Mouse (Mus musculus) hindbrain, embryonic 14.5 days (tissue): Measurements from ENCODE around the gene Enah. TPM values are rescaled to one million over a fixed set of nuclear protein-coding genes. Genes with fewer than 3 reads are reported as not detected.

Source experiments
- ATAC-seq: fragments of 200-750 bp; cut with Nextera tagmentation; 2 replicates; pipeline ENCODE4 v1.8.0; 2017; ENCODE audit warnings: moderate number of reproducible peaks, mild to moderate bottlenecking, moderate TSS enrichment, moderate library complexity; ENCODE audit not compliant: low FRiP score
- DNase-seq: peaks from one replicate; pipeline ENCODE4 v3.0.0-alpha.2; 2015; ENCODE audit warnings: low spot score
- H3K27ac ChIP-seq: fragments of 300-500 bp; sonication (generic); 2 replicates; pipeline ENCODE4 v1.5.1; 2014; ENCODE audit warnings: mild to moderate bottlenecking, moderate library complexity
- H3K27me3 ChIP-seq: fragments of 300-500 bp; sonication (generic); 2 replicates; pipeline ENCODE4 v1.6.1; 2014; ENCODE audit warnings: mild to moderate bottlenecking, low read length, mixed read lengths; ENCODE audit not compliant: control insufficient read depth, insufficient read depth
- H3K36me3 ChIP-seq: fragments of 300-500 bp; sonication (generic); replicated peaks from 2 replicates; pipeline ENCODE4 v1.6.1; 2014; ENCODE audit not compliant: control insufficient read depth, insufficient read depth
- H3K4me1 ChIP-seq: fragments of 300-500 bp; sonication (generic); replicated peaks from 2 replicates; pipeline ENCODE4 v1.6.1; 2014; ENCODE audit warnings: antibody characterized with exemption, low read length, mixed read lengths; ENCODE audit not compliant: control insufficient read depth, insufficient read depth
- H3K4me2 ChIP-seq: fragments of 300-500 bp; sonication (generic); replicated peaks from 2 replicates; pipeline ENCODE4 v1.6.1; 2014; ENCODE audit warnings: mild to moderate bottlenecking, moderate library complexity
- H3K4me3 ChIP-seq: fragments of 300-500 bp; sonication (generic); replicated peaks from 2 replicates; pipeline ENCODE4 v1.5.1; 2014; ENCODE audit warnings: mild to moderate bottlenecking, low read length
- H3K9ac ChIP-seq: fragments of 300-500 bp; sonication (generic); 2 replicates; pipeline ENCODE4 v1.6.1; 2014
- H3K9me3 ChIP-seq: fragments of 300-500 bp; sonication (generic); 2 replicates; pipeline ENCODE4 v1.6.1; 2016; ENCODE audit warnings: low read length; ENCODE audit not compliant: control insufficient read depth
- WGBS: fragments of 180-500 bp; shearing (Covaris S2); extraction: QIAGEN DNeasy Blood & Tissue Kit; methylation state at CpG from one replicate; pipeline ENCODE4 v1.1.7; 2014; 5-methylcytosine and 5-hydroxymethylcytosine counted together
- polyA plus RNA-seq: library from polyadenylated mRNA; unstranded; fragments of >200 nt; fragmentation: Nextera tagmentation; extraction: Ambion mirVana; gene quantifications from 2 replicates; pipeline ENCODE4 v1.2.1, GENCODE M21; 2014

Gene Enah
- polyA plus RNA-seq, 1 experiment from 2014 or later, result 37.7 TPM

- Histone ChIP-seq H3K4me2 (no peak overlapping the region), H3K4me1 (no peaks in the 10 kb centered on the region), H3K4me3 (no peak overlapping the region), H3K27ac (no peak overlapping the region), H3K36me3 (no peaks in the 10 kb centered on the region), H3K9me3 (no peaks in the 10 kb centered on the region), H3K27me3 (no peaks in the 10 kb centered on the region), H3K9ac (no peak overlapping the region)
- no peak for ATAC-seq
- WGBS, result 42% methylated on average over 16 of the region's 16 CpGs
- no peak for DNase-seq
These were observed 157.0 kb downstream of the Enah start for GRCm38 (mm10) chr1:181862676-181863374.

GRCm38 (mm10) chr1:181861181-181861902 is 158.4 kb downstream of the Enah start:
- no peaks in the 10 kb centered on the region for H3K27me3 ChIP-seq
- 69% methylated on average over 2 of the region's 2 CpGs for WGBS
- H3K9me3 ChIP-seq, result no peaks in the 10 kb centered on the region
- DNase-seq (no peak), ATAC-seq (no peak)
- no peaks in the 10 kb centered on the region for H3K36me3 ChIP-seq
- no peak overlapping the region for H3K4me2 ChIP-seq
- H3K4me1 ChIP-seq, result no peaks in the 10 kb centered on the region
- no peak overlapping the region for H3K4me3 ChIP-seq
- H3K27ac ChIP-seq, result no peak overlapping the region
- H3K9ac ChIP-seq, result no peak overlapping the region

GRCm38 (mm10) chr1:181860659-181861058 is 159.1 kb downstream of the Enah start:
- no peak for ATAC-seq
- Histone ChIP-seq H3K36me3 (no peaks in the 10 kb centered on the region), H3K4me1 (no peaks in the 10 kb centered on the region), H3K27me3 (no peaks in the 10 kb centered on the region), H3K9me3 (no peaks in the 10 kb centered on the region), H3K4me2 (no peak overlapping the region), H3K27ac (no peak overlapping the region), H3K9ac (no peak overlapping the region), H3K4me3 (no peak overlapping the region)
- DNase-seq, result no peak
- WGBS, result 53% methylated on average over 5 of the region's 5 CpGs

- WGBS, result 91% methylated on average over 2 of the region's 2 CpGs
- Histone ChIP-seq H3K27me3 (no peaks in the 10 kb centered on the region), H3K36me3 (no peaks in the 10 kb centered on the region), H3K4me3 (no peak overlapping the region), H3K4me1 (no peaks in the 10 kb centered on the region), H3K9me3 (no peaks in the 10 kb centered on the region), H3K4me2 (no peak overlapping the region), H3K9ac (no peak overlapping the region), H3K27ac (no peak overlapping the region)
- DNase-seq (no peak), ATAC-seq (no peak)
These were observed 163.5 kb downstream of the Enah start for GRCm38 (mm10) chr1:181856329-181856728.

- no peaks in the 10 kb centered on the region for H3K36me3 ChIP-seq
- DNase-seq (no peak), ATAC-seq (no peak)
- no peaks in the 10 kb centered on the region for H3K9me3 ChIP-seq
- 100% methylated on average over 2 of the region's 2 CpGs for WGBS
- H3K4me3 ChIP-seq, result no peak overlapping the region
- H3K4me1 ChIP-seq, result no peaks in the 10 kb centered on the region
- no peak overlapping the region for H3K9ac ChIP-seq
- no peaks in the 10 kb centered on the region for H3K27me3 ChIP-seq
- no peak overlapping the region for H3K27ac ChIP-seq
- no peak overlapping the region for H3K4me2 ChIP-seq
These were observed 165.0 kb downstream of the Enah start for GRCm38 (mm10) chr1:181854829-181855228.

- Histone ChIP-seq H3K4me3 (no peak overlapping the region; the same call in 1 of the 2 replicates), H3K27me3 (no peaks in the 10 kb centered on the region), H3K9ac (no peak overlapping the region), H3K4me1 (no peaks in the 10 kb centered on the region), H3K4me2 (peak overlapping the region; percentile 16), H3K27ac (no peak overlapping the region), H3K9me3 (no peaks in the 10 kb centered on the region), H3K36me3 (no peaks in the 10 kb centered on the region)
- WGBS, result 13% methylated on average over 15 of the region's 21 CpGs
- no peak for ATAC-seq
- DNase-seq, result no peak
These were observed 166.6 kb downstream of the Enah start for GRCm38 (mm10) chr1:181853081-181853736.

- H3K9me3 ChIP-seq, result no peaks in the 10 kb centered on the region
- no peak overlapping the region for H3K4me3 ChIP-seq
- H3K36me3 ChIP-seq, result no peaks in the 10 kb centered on the region
- H3K27ac ChIP-seq, result no peak overlapping the region
- DNase-seq (no peak), ATAC-seq (no peak)
- no peak overlapping the region for H3K9ac ChIP-seq
- H3K27me3 ChIP-seq, result no peaks in the 10 kb centered on the region
- 52% methylated on average over 13 of the region's 13 CpGs for WGBS
- H3K4me1 ChIP-seq, result no peaks in the 10 kb centered on the region
- peak overlapping the region; percentile 16; the same call in 1 of the 2 replicates for H3K4me2 ChIP-seq
These were observed 167.3 kb downstream of the Enah start for GRCm38 (mm10) chr1:181852466-181852865.

GRCm38 (mm10) chr1:181851521-181852310 is 168.1 kb downstream of the Enah start:
- H3K4me3 ChIP-seq, result no peak overlapping the region
- WGBS, result 88% methylated on average over 12 of the region's 12 CpGs
- no peak overlapping the region for H3K4me2 ChIP-seq
- no peaks in the 10 kb centered on the region for H3K27me3 ChIP-seq
- no peak overlapping the region for H3K9ac ChIP-seq
- H3K27ac ChIP-seq, result no peak overlapping the region
- no peak for ATAC-seq
- H3K9me3 ChIP-seq, result no peaks in the 10 kb centered on the region
- no peaks in the 10 kb centered on the region for H3K36me3 ChIP-seq
- no peaks in the 10 kb centered on the region for H3K4me1 ChIP-seq
- DNase-seq, result no peak

- Histone ChIP-seq H3K4me1 (no peaks in the 10 kb centered on the region), H3K9ac (no peak overlapping the region), H3K9me3 (no peaks in the 10 kb centered on the region), H3K4me3 (no peak overlapping the region), H3K27ac (no peak overlapping the region), H3K27me3 (no peaks in the 10 kb centered on the region), H3K4me2 (no peak overlapping the region), H3K36me3 (no peaks in the 10 kb centered on the region)
- WGBS, result 72% methylated on average over 4 of the region's 4 CpGs
- ATAC-seq, result no peak
- DNase-seq, result no peak
These were observed 169.3 kb downstream of the Enah start for GRCm38 (mm10) chr1:181850441-181850840.
